Mouse (Mus musculus): ENCODE measurements around the gene Gm5431.

DNA sequence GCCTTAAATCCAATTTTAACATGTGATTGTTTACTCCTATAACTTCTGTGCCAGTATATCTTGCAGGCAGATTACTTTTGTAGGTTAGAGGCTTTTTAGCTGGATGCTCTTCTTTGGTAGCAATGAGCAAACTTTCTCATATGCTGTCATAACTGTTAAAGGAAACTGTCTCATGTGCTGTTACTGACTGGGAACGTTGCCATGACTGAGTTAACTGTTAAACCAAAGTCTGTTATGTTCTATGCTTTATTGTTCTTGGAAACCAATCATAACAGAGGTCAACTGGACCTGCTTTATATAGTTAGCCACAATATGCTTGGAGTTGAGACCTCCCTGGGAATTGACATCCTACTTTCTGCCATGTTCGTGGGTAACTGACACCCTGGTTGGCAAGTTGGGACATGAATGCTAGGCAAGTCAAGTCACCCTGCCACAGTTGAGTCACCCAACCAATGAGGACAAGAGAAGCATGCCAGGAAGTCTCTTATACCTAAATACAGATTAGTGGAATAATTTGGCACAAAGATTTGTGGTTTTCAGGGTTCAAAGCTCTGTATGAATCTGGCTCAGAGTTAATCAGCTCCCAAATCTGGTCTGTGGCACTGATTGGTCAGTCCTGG lies 3.1 kb downstream of the Gm5431 start:
- no peak for TF ChIP-seq EP300 (IDR thresholded peaks at IDR 0.05; ENCODE audit: low read depth)
- no peak for TF ChIP-seq CTCF (IDR thresholded peaks at IDR 0.05; ENCODE audit: low read depth)

All from liver, embryonic 14.5 days (tissue).